Mouse (Mus musculus) lung, postnatal 36 days (tissue): ENCODE results near the gene Dnah3.

Experiments used
- DNase-seq: peaks from one replicate; pipeline ENCODE4 v3.0.0; 2022; ENCODE audit warnings: mixed read lengths

Gene Dnah3

GRCm38 (mm10) chr7:120050447-120050846 is 44.6 kb downstream of the Dnah3 start:
- no peak for DNase-seq

GRCm38 (mm10) chr7:120043990-120044389 is 51.1 kb downstream of the Dnah3 start:
- DNase-seq = no peak

GRCm38 (mm10) chr7:120036422-120036821 is 58.7 kb downstream of the Dnah3 start:
- DNase-seq = no peak

- DNase-seq = no peak
Measured at GRCm38 (mm10) chr7:120034996-120035395, 60.1 kb downstream of the Dnah3 start.

GRCm38 (mm10) chr7:120034566-120034965 is 60.5 kb downstream of the Dnah3 start:
- no peak for DNase-seq

- DNase-seq = no peak
Measured at GRCm38 (mm10) chr7:120028669-120029068, 66.4 kb downstream of the Dnah3 start.

- no peak for DNase-seq
Measured at GRCm38 (mm10) chr7:119997066-119997465, 98.0 kb downstream of the Dnah3 start.

- no peak for DNase-seq
Measured at GRCm38 (mm10) chr7:119985279-119985912, 109.7 kb downstream of the Dnah3 start.

GRCm38 (mm10) chr7:119980170-119980569 is 114.9 kb downstream of the Dnah3 start:
- no peak for DNase-seq

- no peak for DNase-seq
Measured at GRCm38 (mm10) chr7:119978576-119978975, 116.5 kb downstream of the Dnah3 start.

- DNase-seq = no peak
Measured at GRCm38 (mm10) chr7:119977574-119977973, 117.5 kb downstream of the Dnah3 start.

GRCm38 (mm10) chr7:119976256-119976655 is 118.8 kb downstream of the Dnah3 start:
- no peak for DNase-seq

GRCm38 (mm10) chr7:119974214-119974613 is 120.9 kb downstream of the Dnah3 start:
- DNase-seq = no peak

- no peak for DNase-seq
Measured at GRCm38 (mm10) chr7:119969320-119969719, 125.8 kb downstream of the Dnah3 start.

GRCm38 (mm10) chr7:119965651-119966395 is 129.3 kb downstream of the Dnah3 start:
- DNase-seq = no peak

GRCm38 (mm10) chr7:119965205-119965604 is 129.9 kb downstream of the Dnah3 start:
- DNase-seq = no peak

- DNase-seq = peak; percentile 84
Measured at GRCm38 (mm10) chr7:119961107-119961506, 134.0 kb downstream of the Dnah3 start.

- DNase-seq = peak; percentile 44
Measured at GRCm38 (mm10) chr7:119960546-119960945, 134.5 kb downstream of the Dnah3 start.

GRCm38 (mm10) chr7:119960006-119960405 is 135.1 kb downstream of the Dnah3 start:
- peak; percentile 68 for DNase-seq

- DNase-seq = no peak
Measured at GRCm38 (mm10) chr7:119959491-119959890, 135.6 kb downstream of the Dnah3 start.

- DNase-seq = no peak
Measured at GRCm38 (mm10) chr7:119959091-119959490, 136.0 kb downstream of the Dnah3 start.

- no peak for DNase-seq
Measured at GRCm38 (mm10) chr7:119957421-119957820, 137.7 kb downstream of the Dnah3 start.

- DNase-seq = no peak
Measured at GRCm38 (mm10) chr7:119954047-119954446, 141.0 kb downstream of the Dnah3 start.

GRCm38 (mm10) chr7:119941569-119941968 is 153.5 kb downstream of the Dnah3 start:
- DNase-seq = peak; percentile 48
